Mouse (Mus musculus) midbrain, embryonic 16.5 days (tissue): ENCODE data around the gene Sbno2. TPM values are rescaled to one million over a fixed set of nuclear protein-coding genes. Genes with fewer than 3 reads are reported as not detected.
A peak's percentile ranks its signal among the peaks of the same experiment; 100 is the strongest.

Experiments
- ATAC-seq: fragments of 200-750 bp; cut with Nextera tagmentation; 2 replicates; pipeline ENCODE4 v1.8.0; 2017; ENCODE audit warnings: moderate TSS enrichment
- H3K27ac ChIP-seq: fragments of 300-500 bp; sonication (generic); 2 replicates; pipeline ENCODE4 v1.5.1; 2014; ENCODE audit warnings: mild to moderate bottlenecking, low read length, mixed read lengths
- H3K27me3 ChIP-seq: fragments of 300-500 bp; sonication (generic); 2 replicates; pipeline ENCODE4 v1.6.1; 2014; ENCODE audit warnings: low read depth, low read length, mixed read lengths; ENCODE audit not compliant: control insufficient read depth, insufficient read depth
- H3K36me3 ChIP-seq: fragments of 300-500 bp; sonication (generic); 2 replicates; pipeline ENCODE4 v1.6.1; 2014; ENCODE audit warnings: mild to moderate bottlenecking, low read length, moderate library complexity, mixed read lengths; ENCODE audit not compliant: control insufficient read depth, insufficient read depth
- H3K4me1 ChIP-seq: fragments of 300-500 bp; sonication (generic); 2 replicates; pipeline ENCODE4 v1.6.1; 2014; ENCODE audit warnings: mild to moderate bottlenecking, low read length, mixed read lengths; ENCODE audit not compliant: control insufficient read depth, insufficient read depth
- H3K4me2 ChIP-seq: fragments of 300-500 bp; sonication (generic); 2 replicates; pipeline ENCODE4 v1.6.1; 2014; ENCODE audit warnings: mild to moderate bottlenecking, low read length, mixed read lengths
- H3K4me3 ChIP-seq: fragments of 300-500 bp; sonication (generic); 2 replicates; pipeline ENCODE4 v1.5.1; 2014; ENCODE audit warnings: low read depth, mild to moderate bottlenecking, low read length, moderate library complexity, mixed read lengths
- H3K9ac ChIP-seq: fragments of 300-500 bp; sonication (generic); 2 replicates; pipeline ENCODE4 v1.6.1; 2014; ENCODE audit warnings: low read depth, low read length, mixed read lengths
- H3K9me3 ChIP-seq: fragments of 300-500 bp; sonication (generic); replicated peaks from 2 replicates; pipeline ENCODE4 v1.6.1; 2014; ENCODE audit warnings: mild to moderate bottlenecking, low read length, mixed read lengths; ENCODE audit not compliant: control insufficient read depth, poor library complexity, severe bottlenecking
- WGBS: fragments of 180-500 bp; shearing (Covaris S2); extraction: QIAGEN DNeasy Blood & Tissue Kit; methylation state at CpG from one replicate; pipeline ENCODE4 v1.1.7; 2014; 5-methylcytosine and 5-hydroxymethylcytosine counted together
- polyA plus RNA-seq: library from polyadenylated mRNA; unstranded; fragments of >200 nt; fragmentation: Nextera tagmentation; extraction: Ambion mirVana; gene quantifications from 2 replicates; pipeline ENCODE4 v1.2.1, GENCODE M21; 2015

Gene Sbno2
- polyA plus RNA-seq, 1 experiment from 2014 or later, result 11.6 TPM

GRCm38 (mm10) chr10:80133226-80133849 lies 28.0 kb upstream of the Sbno2 start:
- H3K27me3 ChIP-seq, result no peaks in the 10 kb centered on the region
- peaks cover 45% of the 10 kb centered on the region for H3K36me3 ChIP-seq
- WGBS, result 63% methylated on average over 8 of the region's 8 CpGs
- ATAC-seq, result no peak
- no peaks in the 10 kb centered on the region for H3K9me3 ChIP-seq
- no peak overlapping the region for H3K27ac ChIP-seq
- no peak overlapping the region for H3K4me2 ChIP-seq
- peaks cover 17% of the 10 kb centered on the region for H3K4me1 ChIP-seq
- H3K4me3 ChIP-seq, result no peak overlapping the region
- H3K9ac ChIP-seq, result 0 out of 2 replicates have a peak overlapping the region, but pooled peaks have one; percentile 25

GRCm38 (mm10) chr10:80131952-80132350 lies 26.6 kb upstream of the Sbno2 start:
- Histone ChIP-seq H3K27me3 (no peaks in the 10 kb centered on the region), H3K9ac (peak overlapping the region; percentile 22; the same call in 1 of the 2 replicates), H3K4me3 (no peak overlapping the region), H3K27ac (no peak overlapping the region), H3K36me3 (peaks cover 51% of the 10 kb centered on the region), H3K4me1 (peaks cover 11% of the 10 kb centered on the region), H3K4me2 (peak overlapping the region; percentile 13), H3K9me3 (no peaks in the 10 kb centered on the region)
- ATAC-seq, result peak; percentile 29; the same call in 1 of the 2 replicates
- WGBS, result 22% methylated on average over 27 of the region's 27 CpGs

DNA sequence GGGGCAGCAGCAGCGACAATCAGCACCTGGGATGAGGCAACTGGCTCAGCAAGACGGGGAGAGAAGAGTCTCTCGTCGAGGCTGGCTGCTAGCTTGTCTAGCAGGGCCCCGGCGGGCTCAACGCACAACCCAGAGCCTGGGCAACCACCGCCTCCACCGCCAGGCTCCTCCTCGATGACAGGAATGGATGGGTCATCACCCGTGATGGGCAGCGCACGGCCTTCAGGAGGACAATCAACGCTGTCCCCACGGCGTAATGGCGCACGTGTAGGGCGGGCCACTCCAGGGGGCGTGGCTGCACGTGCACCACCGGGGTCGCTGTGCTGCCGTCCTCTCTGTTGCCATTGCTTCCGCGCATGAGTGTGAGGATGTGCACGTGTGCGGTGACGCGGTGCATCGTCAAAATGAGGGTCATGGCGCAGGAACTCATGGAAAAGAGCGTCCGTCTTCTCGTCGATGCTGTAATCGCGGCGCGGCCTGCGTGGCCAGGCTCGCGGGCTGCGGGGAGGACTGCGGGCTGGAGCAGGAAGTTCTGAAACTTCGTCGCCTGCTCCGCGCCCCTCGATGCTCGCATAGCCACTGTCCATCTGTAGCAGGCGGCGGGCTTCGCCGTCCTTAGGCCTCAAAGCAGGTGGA lies 26.1 kb upstream of the Sbno2 start:
- H3K9me3 ChIP-seq, result no peaks in the 10 kb centered on the region
- peak overlapping the region; percentile 13 for H3K4me2 ChIP-seq
- no peaks in the 10 kb centered on the region for H3K27me3 ChIP-seq
- no peak overlapping the region for H3K4me3 ChIP-seq
- H3K27ac ChIP-seq, result 0 out of 2 replicates have a peak overlapping the region, but pooled peaks have one; percentile 1
- peaks cover 50% of the 10 kb centered on the region for H3K36me3 ChIP-seq
- H3K9ac ChIP-seq, result peak overlapping the region; percentile 22; the same call in 1 of the 2 replicates
- peaks cover 6% of the 10 kb centered on the region for H3K4me1 ChIP-seq
- ATAC-seq, result peak; percentile 66
- WGBS, result 14% methylated on average over 55 of the region's 55 CpGs

- Histone ChIP-seq H3K4me1 (no peaks in the 10 kb centered on the region), H3K9me3 (no peaks in the 10 kb centered on the region), H3K4me2 (no peak overlapping the region), H3K4me3 (no peak overlapping the region), H3K36me3 (peaks cover 49% of the 10 kb centered on the region), H3K27ac (no peak overlapping the region), H3K27me3 (no peaks in the 10 kb centered on the region), H3K9ac (no peak overlapping the region)
- 89% methylated on average over 18 of the region's 18 CpGs for WGBS
- no peak; the same call in 1 of the 2 replicates for ATAC-seq
Observed at GRCm38 (mm10) chr10:80130403-80131031, 25.1 kb upstream of the Sbno2 start.

GRCm38 (mm10) chr10:80129846-80130245 lies 24.5 kb upstream of the Sbno2 start:
- H3K9ac ChIP-seq, result no peak overlapping the region
- H3K36me3 ChIP-seq, result peaks cover 46% of the 10 kb centered on the region
- no peak overlapping the region for H3K27ac ChIP-seq
- ATAC-seq, result no peak
- H3K4me1 ChIP-seq, result no peaks in the 10 kb centered on the region
- H3K27me3 ChIP-seq, result no peaks in the 10 kb centered on the region
- H3K4me2 ChIP-seq, result no peak overlapping the region
- H3K9me3 ChIP-seq, result no peaks in the 10 kb centered on the region
- WGBS, result 92% methylated on average over 9 of the region's 9 CpGs
- H3K4me3 ChIP-seq, result no peak overlapping the region

DNA sequence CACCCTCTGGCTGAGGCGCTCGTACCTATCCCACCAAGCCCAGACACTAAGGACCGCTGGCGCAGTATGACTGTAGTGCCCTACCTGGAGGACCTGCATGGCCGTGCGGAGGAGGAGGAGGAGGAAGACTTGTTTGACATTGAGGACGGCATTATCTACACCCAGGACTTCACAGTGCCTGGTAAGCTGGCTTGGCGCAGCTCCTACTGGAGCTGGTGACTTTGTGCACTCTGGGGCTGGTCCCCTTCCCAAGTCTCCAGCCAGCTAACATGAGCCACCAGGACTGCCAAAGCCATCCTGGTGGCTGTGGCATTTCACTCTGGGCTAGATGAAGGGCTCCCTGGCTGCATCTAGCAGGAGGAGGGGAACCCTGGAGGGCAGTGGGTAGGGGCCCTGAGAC lies 22.5 kb upstream of the Sbno2 start:
- no peaks in the 10 kb centered on the region for H3K27me3 ChIP-seq
- H3K4me2 ChIP-seq, result no peak overlapping the region
- no peak for ATAC-seq
- H3K36me3 ChIP-seq, result peaks cover 31% of the 10 kb centered on the region
- no peak overlapping the region for H3K4me3 ChIP-seq
- 96% methylated on average over 8 of the region's 8 CpGs for WGBS
- no peaks in the 10 kb centered on the region for H3K4me1 ChIP-seq
- H3K27ac ChIP-seq, result no peak overlapping the region
- H3K9ac ChIP-seq, result no peak overlapping the region
- H3K9me3 ChIP-seq, result no peaks in the 10 kb centered on the region

- 96% methylated on average over 9 of the region's 9 CpGs for WGBS
- no peak for ATAC-seq
- H3K9ac ChIP-seq, result 0 out of 2 replicates have a peak overlapping the region, but pooled peaks have one; percentile 1
Observed at GRCm38 (mm10) chr10:80123932-80124562, 18.7 kb upstream of the Sbno2 start.

DNA sequence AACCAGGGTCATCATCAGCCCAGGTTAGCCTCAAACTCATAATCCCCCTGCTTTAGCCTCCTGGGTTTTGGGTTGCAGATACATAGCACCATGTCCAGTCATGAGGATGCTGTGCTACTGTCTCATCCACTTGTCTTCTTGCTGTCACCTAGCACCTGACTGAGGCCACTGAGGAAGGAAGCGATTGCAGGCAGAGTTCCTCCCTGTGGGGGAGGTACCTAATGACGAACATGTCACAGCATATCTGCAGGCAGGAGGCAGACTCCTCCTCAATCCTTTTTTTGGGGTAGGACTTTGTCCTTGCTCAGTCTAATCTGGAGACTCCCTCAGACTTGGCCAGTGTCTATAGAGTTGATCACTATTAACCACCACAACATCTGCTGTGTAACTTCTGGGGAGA lies 16.3 kb upstream of the Sbno2 start:
- Histone ChIP-seq H3K27ac (no peak overlapping the region), H3K36me3 (peaks cover 12% of the 10 kb centered on the region; the same call in 1 of the 2 replicates), H3K9me3 (no peaks in the 10 kb centered on the region), H3K27me3 (no peaks in the 10 kb centered on the region), H3K9ac (no peak overlapping the region), H3K4me3 (no peak overlapping the region), H3K4me1 (peaks cover 28% of the 10 kb centered on the region), H3K4me2 (no peak overlapping the region)
- 86% methylated on average over 2 of the region's 2 CpGs for WGBS
- no peak for ATAC-seq

More at GRCm38 (mm10) chr10:80123932-80124562, 18.7 kb upstream of the Sbno2 start:
- Histone ChIP-seq H3K27ac (no peak overlapping the region), H3K4me3 (no peak overlapping the region), H3K4me2 (no peak overlapping the region), H3K36me3 (peaks cover 19% of the 10 kb centered on the region), H3K4me1 (peaks cover 4% of the 10 kb centered on the region), H3K9me3 (no peaks in the 10 kb centered on the region), H3K27me3 (no peaks in the 10 kb centered on the region)
